Mouse (Mus musculus): ENCODE results near the gene Myrfl. TPM values are rescaled to one million over a fixed set of nuclear protein-coding genes. Genes with fewer than 3 reads are reported as not detected.

The Myrfl gene
- total RNA-seq (2021): under 1 TPM; 0.08 to 0.25 TPM
- long read RNA-seq, experiment 1: 0 reads
- long read RNA-seq, experiment 2: 0 reads

DNA sequence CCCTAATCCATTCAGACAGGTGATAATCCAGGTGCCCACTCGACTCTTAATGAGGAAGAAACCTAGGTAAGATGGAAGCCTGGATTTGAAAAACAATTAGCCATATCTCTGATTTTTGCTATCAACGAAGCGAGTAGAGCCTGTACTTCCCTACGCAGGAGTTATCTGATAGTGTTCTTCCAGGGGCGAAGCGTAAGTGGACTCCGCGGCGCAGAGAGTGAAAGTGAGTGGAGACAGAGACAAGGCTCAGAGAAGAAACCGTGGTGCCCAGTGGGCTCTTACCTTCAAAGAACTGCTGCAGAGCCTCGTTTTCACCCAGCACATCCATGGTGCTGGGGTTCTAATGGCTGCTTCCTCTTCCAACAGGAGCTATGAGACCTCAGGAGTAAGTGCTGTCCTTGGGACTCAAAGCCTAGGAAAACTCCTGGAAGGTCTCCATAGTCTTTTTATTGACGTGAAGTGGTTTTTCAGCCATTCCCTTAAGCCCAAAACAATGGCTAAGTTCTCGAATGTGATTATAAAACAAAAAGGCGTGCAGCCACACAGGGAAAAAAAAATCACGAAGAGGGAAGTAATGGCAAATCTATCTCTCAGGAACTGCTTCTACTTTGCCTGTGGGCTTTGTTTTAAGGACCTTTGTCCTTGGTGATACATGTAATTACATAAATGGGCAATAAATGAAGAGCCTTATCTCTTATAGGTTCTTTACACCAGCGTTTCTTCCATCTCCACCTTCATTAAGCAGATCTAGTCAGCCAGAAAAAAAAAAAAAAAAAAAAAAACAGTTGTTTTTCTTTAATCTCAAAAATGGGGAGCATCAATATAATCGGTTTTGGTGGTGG lies at the start of gene Myrfl:
Gene Myrfl (minus strand): TSS at position 584 of the 842 bp plus-strand sequence.
- intact Hi-C loops (cut with DNase I): no loop called here
- Histone ChIP-seq H3K27ac (no peak within 1 kb of the TSS), H3K4me3 (no peak within 1 kb of the TSS)
- no peak for TF ChIP-seq CTCF (IDR thresholded peaks at IDR 0.05)
- DNase-seq: no peak

DNA sequence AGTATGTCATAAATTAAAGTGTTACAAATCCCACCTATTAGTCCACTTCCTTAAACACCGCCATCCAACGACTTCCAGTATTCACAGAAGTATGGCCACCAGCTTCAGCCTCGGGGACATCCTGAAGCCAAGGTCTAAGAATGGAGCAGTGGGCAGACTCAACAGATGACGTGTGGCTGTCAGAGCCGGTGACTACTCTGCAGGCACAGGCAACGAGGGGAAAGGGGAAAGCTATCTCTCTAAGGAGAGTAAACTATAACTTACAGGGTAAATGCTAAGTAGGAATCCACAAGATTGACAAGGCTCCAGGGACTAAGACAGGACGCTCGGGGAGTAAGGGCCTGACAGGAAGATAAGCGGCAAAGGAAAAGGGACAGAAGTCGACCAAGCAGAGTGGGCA lies 48.2 kb upstream of the Myrfl start:
- Histone ChIP-seq H3K27ac (no peak overlapping the region), H3K4me3 (no peak overlapping the region)
- DNase-seq: no peak
- no peak for TF ChIP-seq CTCF (IDR thresholded peaks at IDR 0.05)
- intact Hi-C loops (cut with DNase I): loop anchor here (5.0 to 10.0 kb wide), 2 partner anchors 87 to 260 kb away; no protein-coding TSS in a partner anchor

DNA sequence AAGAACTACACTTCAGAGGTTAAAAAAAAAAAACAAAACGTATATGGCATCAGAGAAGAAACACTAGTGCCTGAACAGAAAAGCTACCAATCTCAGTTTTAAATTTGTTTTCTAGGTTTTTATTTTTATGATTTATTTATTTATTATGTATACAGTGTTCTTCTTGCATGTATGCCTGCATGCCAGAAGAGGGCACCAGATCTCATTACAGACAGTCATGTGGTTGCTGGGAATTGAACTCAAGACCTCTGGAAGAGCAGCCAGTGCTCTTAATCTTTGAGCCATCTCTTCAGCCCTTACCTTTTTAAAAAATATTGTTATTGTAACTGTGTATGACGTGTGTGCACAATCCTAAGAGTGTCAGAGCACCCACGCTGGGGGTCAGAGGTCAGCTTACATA lies 47.4 kb upstream of the Myrfl start:
- H3K4me3 ChIP-seq: no peak overlapping the region
- no peak for DNase-seq
- no peak overlapping the region for H3K27ac ChIP-seq
- intact Hi-C loops (cut with DNase I): loop anchor here (10.0 kb wide), 1 partner anchor 261 kb away; no protein-coding TSS in a partner anchor
- TF ChIP-seq CTCF (IDR thresholded peaks at IDR 0.05): peak; percentile 54

DNA sequence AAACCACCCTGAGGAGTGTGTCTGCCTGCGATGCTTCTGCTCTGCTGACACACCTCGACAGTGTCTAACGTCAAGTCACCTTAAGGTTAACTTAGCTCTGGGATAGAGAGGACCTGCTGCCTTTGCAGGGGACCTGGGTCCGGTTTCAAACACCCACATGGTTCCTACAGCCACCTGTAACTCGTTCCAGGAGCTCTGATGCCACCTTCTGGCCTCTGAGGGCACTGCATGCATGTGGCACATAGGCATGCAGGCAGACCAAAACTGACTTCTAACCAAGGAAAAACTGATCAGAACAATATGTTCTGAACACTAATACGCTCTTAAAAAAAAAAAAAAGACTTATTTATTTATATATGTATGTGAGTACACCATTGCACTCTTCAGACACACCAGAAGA lies 46.3 kb upstream of the Myrfl start:
- intact Hi-C loops (cut with DNase I): loop anchor here (10.0 kb wide), 1 partner anchor 262 kb away; no protein-coding TSS in a partner anchor
- DNase-seq: peak; percentile 27
- no peak overlapping the region for H3K27ac ChIP-seq
- peak; percentile 45 for TF ChIP-seq CTCF (IDR thresholded peaks at IDR 0.05)
- H3K4me3 ChIP-seq: no peak overlapping the region

DNA sequence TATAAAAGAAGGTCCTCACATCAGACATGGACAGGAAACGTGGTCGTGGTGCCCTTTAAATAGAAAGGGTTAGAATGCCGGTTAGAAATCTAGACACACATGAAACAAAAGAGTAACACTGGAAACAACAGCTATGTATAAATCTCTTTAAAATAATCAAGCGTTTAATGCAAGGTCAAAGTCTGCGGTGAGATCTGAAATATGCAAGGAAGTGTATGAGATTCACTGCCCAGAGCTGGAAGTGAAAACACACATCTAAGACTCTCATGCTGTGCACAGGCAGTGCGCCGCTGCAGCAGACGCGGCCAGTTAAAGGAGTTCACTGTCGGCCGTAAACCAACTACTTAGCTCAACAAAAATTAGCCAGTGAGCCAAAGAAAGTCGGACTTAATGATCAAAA lies 38.3 kb upstream of the Myrfl start:
- Histone ChIP-seq H3K27ac (no peak overlapping the region), H3K4me3 (no peak overlapping the region)
- DNase-seq: no peak
- TF ChIP-seq CTCF (IDR thresholded peaks at IDR 0.05): no peak
- intact Hi-C loops (cut with DNase I): no loop called here

DNA sequence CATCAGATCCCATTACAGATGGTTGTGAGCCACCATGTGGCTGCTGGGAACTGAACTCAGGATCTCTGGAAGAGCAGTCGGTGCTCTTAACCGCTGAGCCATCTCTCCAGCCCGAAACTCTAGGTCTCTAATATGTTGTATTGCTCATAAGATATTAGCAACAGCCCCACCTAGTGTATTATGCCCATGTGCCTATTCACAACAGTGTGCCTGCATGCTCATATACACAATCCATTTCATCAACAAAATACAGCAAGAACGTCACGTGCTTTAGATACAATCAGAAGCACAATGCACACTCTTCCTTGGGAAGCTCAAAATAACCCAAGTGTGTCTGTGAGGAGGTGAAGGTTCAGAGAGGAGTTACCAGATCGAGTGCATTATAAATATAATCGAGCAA lies 37.1 kb upstream of the Myrfl start:
- H3K4me3 ChIP-seq: no peak overlapping the region
- H3K27ac ChIP-seq: no peak overlapping the region
- intact Hi-C loops (cut with DNase I): no loop called here
- no peak for TF ChIP-seq CTCF (IDR thresholded peaks at IDR 0.05)
- no peak for DNase-seq

DNA sequence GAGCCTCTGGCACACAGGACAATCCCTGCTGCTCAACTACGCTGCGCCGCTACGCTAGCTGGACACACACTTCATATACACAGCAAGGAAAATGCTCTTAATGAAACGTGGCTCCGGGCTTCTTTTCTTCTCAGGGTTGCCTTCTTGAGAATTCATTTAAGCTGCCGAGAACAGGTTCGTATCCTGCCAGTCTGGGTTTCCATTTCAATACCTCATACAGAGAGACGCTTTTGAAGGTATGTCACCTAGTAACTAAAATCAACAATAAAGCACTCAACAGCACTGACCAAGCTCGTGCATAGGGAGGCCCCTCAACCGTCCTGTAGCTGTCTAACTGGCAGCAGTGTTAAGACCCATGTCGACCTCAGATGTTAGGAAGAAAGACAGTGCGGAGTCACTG lies 35.7 kb upstream of the Myrfl start:
- intact Hi-C loops (cut with DNase I): no loop called here
- no peak for DNase-seq
- no peak for TF ChIP-seq CTCF (IDR thresholded peaks at IDR 0.05)
- Histone ChIP-seq H3K27ac (no peak overlapping the region), H3K4me3 (no peak overlapping the region)

DNA sequence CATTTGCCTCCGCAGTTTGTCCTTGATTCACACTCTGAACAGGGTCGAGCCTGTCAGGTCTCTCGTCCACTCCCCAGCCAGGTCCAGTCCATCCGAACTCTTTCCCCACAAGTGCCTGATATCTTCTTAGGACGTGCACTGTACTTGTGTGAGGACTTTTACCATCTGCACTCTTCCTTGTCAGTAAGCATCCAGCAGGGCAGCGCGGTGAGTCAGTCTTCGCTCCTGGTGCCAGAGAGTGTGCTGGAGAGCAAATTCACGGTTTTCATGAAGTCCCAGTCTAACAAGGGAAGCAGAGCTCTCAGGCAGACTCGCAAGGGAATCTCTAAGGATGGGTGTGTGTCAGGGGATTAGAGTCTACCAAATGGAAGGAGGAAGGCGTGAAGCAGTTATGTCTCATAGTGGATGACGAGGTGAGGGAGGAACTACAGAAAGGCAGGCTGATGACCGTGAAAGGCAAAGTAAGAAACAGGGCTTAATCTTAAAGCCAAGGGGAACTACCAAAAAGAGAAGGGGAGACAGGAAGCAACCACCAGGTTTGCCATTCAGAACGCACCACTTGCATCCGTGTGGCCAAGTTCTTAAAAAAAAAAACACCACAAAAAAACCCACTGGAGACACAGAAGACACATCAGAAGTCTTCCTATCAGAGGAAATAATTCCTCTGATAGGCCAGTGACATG lies 34.9 kb upstream of the Myrfl start:
- Histone ChIP-seq H3K4me3 (no peak overlapping the region), H3K27ac (no peak overlapping the region)
- TF ChIP-seq CTCF (IDR thresholded peaks at IDR 0.05): no peak
- intact Hi-C loops (cut with DNase I): no loop called here
- no peak for DNase-seq

DNA sequence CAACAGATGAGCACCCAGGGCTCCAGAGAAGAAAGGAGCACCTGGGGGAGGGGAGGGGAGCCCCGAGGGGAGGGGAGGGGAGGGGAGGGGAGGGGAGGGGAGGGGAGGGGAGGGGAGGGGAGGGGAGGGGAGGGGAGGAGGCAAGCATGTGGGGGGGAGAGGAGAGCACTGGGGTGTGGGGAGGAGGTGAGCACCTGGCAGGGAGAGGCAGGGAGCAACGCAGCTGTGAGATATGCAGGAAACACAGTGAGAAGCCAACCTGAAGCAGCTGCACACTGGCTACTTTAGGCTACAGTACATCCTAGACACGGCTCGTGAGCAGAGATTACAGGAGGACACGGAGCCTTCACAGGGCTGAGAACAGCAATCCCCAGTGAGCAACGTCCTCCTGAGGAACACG lies 34.2 kb upstream of the Myrfl start:
- Histone ChIP-seq H3K27ac (no peak overlapping the region), H3K4me3 (no peak overlapping the region)
- no peak for DNase-seq
- intact Hi-C loops (cut with DNase I): no loop called here
- TF ChIP-seq CTCF (IDR thresholded peaks at IDR 0.05): no peak

DNA sequence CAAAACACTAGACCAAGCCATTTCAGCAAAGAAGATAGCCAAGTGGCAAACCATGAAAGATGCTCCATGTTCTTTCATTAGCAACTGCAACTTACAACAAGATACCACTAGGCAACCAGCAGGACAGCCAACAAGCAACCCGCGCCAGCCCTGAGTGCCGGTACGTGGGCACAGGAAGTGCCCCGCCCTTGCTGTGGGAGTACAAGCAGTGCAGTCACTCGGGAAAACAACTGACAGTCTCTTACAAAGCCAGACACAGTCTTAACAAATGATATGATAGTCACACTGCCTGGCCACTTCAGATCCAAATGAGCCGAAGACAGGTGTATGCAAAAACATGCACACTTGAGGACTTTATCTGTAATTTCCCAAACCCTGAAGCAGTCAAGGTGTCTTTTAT lies 33.8 kb upstream of the Myrfl start:
- H3K4me3 ChIP-seq: no peak overlapping the region
- H3K27ac ChIP-seq: no peak overlapping the region
- TF ChIP-seq CTCF (IDR thresholded peaks at IDR 0.05): no peak

DNA sequence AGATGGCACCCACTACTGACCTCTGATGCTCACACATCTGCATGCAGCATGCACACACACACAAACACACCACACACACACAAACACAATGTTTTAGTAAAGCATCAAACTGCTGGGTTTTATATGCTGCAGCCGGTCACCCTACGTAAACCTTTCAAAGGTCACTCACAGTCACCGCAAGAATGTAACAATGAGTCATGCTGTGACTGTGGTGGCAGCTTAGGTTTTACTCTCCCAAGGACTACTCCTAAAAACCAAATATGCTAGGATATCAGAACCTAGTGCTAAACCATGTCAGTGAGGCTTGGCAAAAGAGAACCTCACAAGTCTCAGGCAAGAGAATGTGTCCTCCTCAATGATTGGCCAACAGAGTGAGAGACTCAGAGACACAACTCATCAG lies 32.1 kb upstream of the Myrfl start:
- intact Hi-C loops (cut with DNase I): no loop called here
- no peak for TF ChIP-seq CTCF (IDR thresholded peaks at IDR 0.05)
- no peak overlapping the region for H3K4me3 ChIP-seq
- H3K27ac ChIP-seq: no peak overlapping the region
- no peak for DNase-seq

More for the DNA sequence above, 33.8 kb upstream of the Myrfl start:
- intact Hi-C loops (cut with DNase I): no loop called here
- no peak for DNase-seq

DNA sequence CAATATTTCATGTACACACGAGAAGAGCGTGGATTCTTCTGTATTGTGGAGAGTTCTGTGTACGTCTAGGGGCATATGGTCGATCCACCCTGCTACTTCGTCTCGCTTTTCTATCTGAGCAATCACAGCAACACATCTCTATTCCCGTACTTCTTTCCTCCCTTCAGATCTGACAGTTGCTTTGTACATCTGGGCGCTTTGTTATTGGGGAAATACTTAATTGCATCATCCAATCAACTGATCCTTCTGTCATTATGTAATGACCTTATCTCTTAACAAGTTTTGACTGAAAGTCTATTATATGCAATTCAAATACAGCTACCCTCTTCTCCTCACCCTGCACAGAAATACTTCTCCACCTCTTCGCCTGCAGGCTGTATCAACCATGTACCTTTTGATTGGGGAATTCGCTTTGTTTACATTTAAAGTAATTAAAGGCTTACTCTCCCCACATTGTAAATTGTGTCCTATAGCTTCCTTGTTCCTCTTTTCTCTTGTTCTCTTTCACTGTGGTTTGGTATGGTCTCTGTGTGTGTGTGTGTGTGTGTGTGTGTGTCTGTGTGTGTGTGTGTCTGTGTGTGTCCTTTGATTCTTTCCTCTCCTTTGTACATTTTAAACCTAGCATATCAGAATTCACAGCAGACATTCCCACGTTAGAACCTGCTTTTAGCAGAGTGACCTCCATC lies 29.9 kb upstream of the Myrfl start:
- intact Hi-C loops (cut with DNase I): no loop called here
- no peak overlapping the region for H3K4me3 ChIP-seq
- no peak for TF ChIP-seq CTCF (IDR thresholded peaks at IDR 0.05)
- H3K27ac ChIP-seq: no peak overlapping the region
- no peak for DNase-seq
